Mouse (Mus musculus): ENCODE measurements around the gene Nqo1.

DNA sequence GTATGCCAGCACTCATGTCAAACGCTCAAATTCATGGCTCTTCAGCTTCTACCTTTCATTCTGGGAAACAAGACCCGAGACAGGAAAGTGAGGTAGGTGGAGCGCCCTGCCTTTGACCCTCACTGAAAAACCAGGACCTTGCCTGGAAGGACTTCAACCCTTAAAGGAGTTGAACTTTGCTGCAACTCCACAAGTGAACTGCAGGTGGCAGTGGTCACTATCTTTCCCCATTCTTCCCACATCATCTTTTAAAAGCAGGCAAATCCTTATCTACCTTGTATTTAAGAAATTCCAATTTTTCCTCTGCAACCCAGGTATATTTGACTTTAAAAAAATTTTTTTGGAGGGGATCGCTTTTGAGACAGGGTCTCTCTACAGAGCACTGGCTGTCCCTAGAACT, 8.4 kb upstream of the Nqo1 start:
- TF ChIP-seq EP300 (IDR thresholded peaks at IDR 0.05; ENCODE audit: low read depth) (no peak), CTCF (IDR thresholded peaks at IDR 0.05; ENCODE audit: low read depth) (peak; percentile 80)

Measured in liver, postnatal 0 days (tissue).